Mouse (Mus musculus) T-helper 1 cell (primary cell): ENCODE results near the gene Aqp6.

ENCODE experiments used
- in situ Hi-C: fragments of 300-600 bp; cut with MboI, MseI; formaldehyde crosslinking; loops from one replicate; pipeline ENCODE4 v1.15.1; 2025; ENCODE audit warnings: high pct_unique_total_duplicates

Aqp6 gene

GRCm38 (mm10) chr15:99600986-99601822, at the start of gene Aqp6:
Gene Aqp6 (plus strand): TSS chr15:99601400.
- in situ Hi-C loops, result no loop called here

- in situ Hi-C loops, result no loop called here
Measured at GRCm38 (mm10) chr15:99553767-99554166, 47.4 kb upstream of the Aqp6 start.

- in situ Hi-C loops, result no loop called here
Measured at GRCm38 (mm10) chr15:99558947-99559346, 42.3 kb upstream of the Aqp6 start.

GRCm38 (mm10) chr15:99560246-99560645, 41.0 kb upstream of the Aqp6 start:
- in situ Hi-C loops, result no loop called here

- in situ Hi-C loops, result no loop called here
Measured at GRCm38 (mm10) chr15:99567371-99567770, 33.8 kb upstream of the Aqp6 start.

GRCm38 (mm10) chr15:99568682-99569081, 32.5 kb upstream of the Aqp6 start:
- in situ Hi-C loops, result no loop called here

- in situ Hi-C loops, result no loop called here
Measured at GRCm38 (mm10) chr15:99569123-99569522, 32.1 kb upstream of the Aqp6 start.

- in situ Hi-C loops, result no loop called here
Measured at GRCm38 (mm10) chr15:99578802-99579485, 22.3 kb upstream of the Aqp6 start, which contains the start of gene Aqp2. Gene Aqp2 (plus strand): TSS chr15:99579055.

GRCm38 (mm10) chr15:99583463-99584344, 17.5 kb upstream of the Aqp6 start:
- in situ Hi-C loops, result loop anchor here (5.0 kb wide), 2 partner anchors 81 to 314 kb away; no protein-coding TSS in a partner anchor

- in situ Hi-C loops, result loop anchor here (5.0 kb wide), 2 partner anchors 82 to 313 kb away; no protein-coding TSS in a partner anchor
Measured at GRCm38 (mm10) chr15:99584407-99585202, 16.6 kb upstream of the Aqp6 start.

- in situ Hi-C loops, result no loop called here
Measured at GRCm38 (mm10) chr15:99585741-99586140, 15.5 kb upstream of the Aqp6 start.

GRCm38 (mm10) chr15:99586525-99586924, 14.7 kb upstream of the Aqp6 start:
- in situ Hi-C loops, result no loop called here

- in situ Hi-C loops, result no loop called here
Measured at GRCm38 (mm10) chr15:99589237-99589636, 12.0 kb upstream of the Aqp6 start.

GRCm38 (mm10) chr15:99589704-99590103, 11.5 kb upstream of the Aqp6 start:
- in situ Hi-C loops, result no loop called here

GRCm38 (mm10) chr15:99590429-99591084, 10.6 kb upstream of the Aqp6 start, which contains the start of gene Aqp5:
Gene Aqp5 (plus strand): TSS chr15:99590782.
- in situ Hi-C loops, result no loop called here

GRCm38 (mm10) chr15:99592177-99592576, 9.0 kb upstream of the Aqp6 start:
- in situ Hi-C loops, result no loop called here

- in situ Hi-C loops, result no loop called here
Measured at GRCm38 (mm10) chr15:99592877-99593276, 8.3 kb upstream of the Aqp6 start.

- in situ Hi-C loops, result loop anchor here (5.0 kb wide), 1 partner anchor 77 kb away; the partner anchor contains the start of gene Asic1
Measured at GRCm38 (mm10) chr15:99594951-99595350, 6.2 kb upstream of the Aqp6 start.

- in situ Hi-C loops, result loop anchor here (5.0 kb wide), 1 partner anchor 76 kb away; the partner anchor contains the start of gene Asic1
Measured at GRCm38 (mm10) chr15:99596056-99596687, 5.0 kb upstream of the Aqp6 start.
